Mouse (Mus musculus) MEL (cell line): ENCODE measurements around the gene Gm21761.
"Not testable (repeated sequence)": the region's sequence is repeated elsewhere in the genome, so short reads cannot be mapped to it uniquely, and the experiment has no call there.

Source experiments
- BHLHE40 ChIP-seq: IDR thresholded peaks from 2 replicates; pipeline ENCODE4 v1.6.1; 2012; ENCODE audit warnings: low read depth, mild to moderate bottlenecking, inconsistent platforms, low read length, improper control_type of control experiment, borderline replicate concordance
- E2F4 ChIP-seq: IDR thresholded peaks from 2 replicates; pipeline ENCODE4 v1.6.1; 2011; ENCODE audit warnings: low read depth, low read length, improper control_type of control experiment, borderline replicate concordance
- HCFC1 ChIP-seq: IDR thresholded peaks from 2 replicates; pipeline ENCODE4 v1.6.1; 2012; ENCODE audit warnings: low read depth, mild to moderate bottlenecking, inconsistent platforms, low read length, improper control_type of control experiment, moderate library complexity
- MAFK ChIP-seq: IDR thresholded peaks from 2 replicates; pipeline ENCODE4 v1.6.1; 2011; ENCODE audit warnings: low read depth, mild to moderate bottlenecking, low read length, improper control_type of control experiment, borderline replicate concordance
- MAX ChIP-seq: IDR thresholded peaks from 2 replicates; pipeline ENCODE4 v1.6.1; 2011; ENCODE audit warnings: low read length, improper control_type of control experiment
- MEF2A ChIP-seq: IDR thresholded peaks from 2 replicates; pipeline ENCODE4 v1.6.1; 2014; ENCODE audit warnings: low read depth, mild to moderate bottlenecking, inconsistent platforms, low read length, improper control_type of control experiment; ENCODE audit not compliant: poor library complexity, insufficient replicate concordance, severe bottlenecking; ENCODE audit errors: extremely low read depth
- MYC ChIP-seq: IDR thresholded peaks from 2 replicates; pipeline ENCODE4 v1.6.1; 2011; ENCODE audit warnings: low read depth, mild to moderate bottlenecking, low read length, improper control_type of control experiment, moderate library complexity
- POLR2A ChIP-seq, 2 experiments: IDR thresholded peaks; 2 replicates each; pipeline ENCODE4 v1.6.1; 2011 to 2012; ENCODE audit warnings: low read length in 2 of 2, mild to moderate bottlenecking in 2 of 2, control low read depth in 1 of 2, improper control_type of control experiment in 1 of 2, low read depth in 1 of 2, moderate library complexity in 1 of 2; ENCODE audit not compliant: control insufficient read depth in 1 of 2, insufficient read depth in 1 of 2, poor library complexity in 1 of 2
- RAD21 ChIP-seq: IDR thresholded peaks from 2 replicates; pipeline ENCODE4 v1.6.1; 2011; ENCODE audit warnings: mild to moderate bottlenecking, low read depth, low read length, improper control_type of control experiment
- SIN3A ChIP-seq: IDR thresholded peaks from 2 replicates; pipeline ENCODE4 v1.6.1; 2012; ENCODE audit warnings: low read length, improper control_type of control experiment, inconsistent platforms
- TAL1 ChIP-seq: IDR thresholded peaks from 2 replicates; pipeline ENCODE4 v1.6.1; 2012; ENCODE audit warnings: mild to moderate bottlenecking, inconsistent platforms, low read length, moderate library complexity, mixed read lengths
- ZNF384 ChIP-seq: IDR thresholded peaks from 2 replicates; pipeline ENCODE4 v1.6.1; 2012; ENCODE audit warnings: low read depth, mild to moderate bottlenecking, inconsistent platforms, low read length, improper control_type of control experiment

DNA sequence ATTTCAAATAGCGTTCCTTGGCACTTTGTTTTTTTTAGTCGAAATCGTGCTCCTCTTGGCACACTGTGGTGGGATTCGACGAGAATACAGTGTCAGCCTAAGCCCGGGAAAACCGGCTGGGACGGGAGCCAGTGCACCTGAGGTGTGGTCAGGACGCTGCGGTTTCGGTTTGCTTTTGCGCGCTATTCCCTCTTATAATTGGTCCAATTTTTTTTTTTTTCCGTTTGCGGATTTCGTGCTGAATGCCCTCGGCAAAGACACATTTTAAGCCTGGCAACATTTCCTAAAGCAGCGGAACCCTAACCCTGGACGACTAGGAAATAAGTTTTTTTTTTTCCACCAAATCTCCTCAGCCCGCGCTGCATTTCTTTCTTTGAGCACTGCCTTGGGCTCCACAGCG, 36.9 kb upstream of the Gm21761 start:
- not testable (repeated sequence) for TF ChIP-seq MEF2A; POLR2A (IDR thresholded peaks at IDR 0.05; ENCODE audit: control insufficient read depth in 1 of 2, insufficient read depth in 1 of 2, low read depth in 1 of 2, low read length in 2 of 2, poor library complexity in 1 of 2); HCFC1; MAFK; ZNF384; MAX; SIN3A; RAD21; MYC; BHLHE40; E2F4; TAL1
